Mouse (Mus musculus): ENCODE results near the gene Brsk2. TPM values are rescaled to one million over a fixed set of nuclear protein-coding genes. Genes with fewer than 3 reads are reported as not detected.

Gene Brsk2
- polyA plus RNA-seq, 1 experiment from 2014 or later: 7.8 TPM

GRCm38 (mm10) chr7:142001597-142002340 lies 52.2 kb downstream of the Brsk2 start:
- no peak overlapping the region for H3K4me3 ChIP-seq
- 87% methylated on average over 22 of the region's 22 CpGs for WGBS
- H3K27ac ChIP-seq (replicated peaks): no peak overlapping the region
- no peak for DNase-seq (ENCODE audit: low spot score)
- no peaks in the 10 kb centered on the region for H3K4me1 ChIP-seq
- no peaks in the 10 kb centered on the region for H3K9me3 ChIP-seq (replicated peaks)
- H3K36me3 ChIP-seq: peaks cover 98% of the 10 kb centered on the region
- no peaks in the 10 kb centered on the region for H3K27me3 ChIP-seq (ENCODE audit: low read depth, poor library complexity, severe bottlenecking)

GRCm38 (mm10) chr7:142016562-142016961 lies 67.0 kb downstream of the Brsk2 start:
- Histone ChIP-seq H3K27ac (replicated peaks) (no peak overlapping the region), H3K36me3 (peaks cover 43% of the 10 kb centered on the region), H3K9me3 (replicated peaks) (no peaks in the 10 kb centered on the region), H3K4me3 (no peak overlapping the region), H3K27me3 (ENCODE audit: low read depth, poor library complexity, severe bottlenecking) (no peaks in the 10 kb centered on the region), H3K4me1 (no peaks in the 10 kb centered on the region; the same call in 1 of the 2 replicates)
- WGBS: 79% methylated on average over 1 of the region's 1 CpGs
- no peak for DNase-seq (ENCODE audit: low spot score)

- WGBS: 57% methylated on average over 2 of the region's 2 CpGs
- Histone ChIP-seq H3K27ac (replicated peaks) (no peak overlapping the region), H3K9me3 (replicated peaks) (no peaks in the 10 kb centered on the region), H3K36me3 (peaks cover 17% of the 10 kb centered on the region), H3K4me3 (no peak overlapping the region), H3K4me1 (peaks cover 6% of the 10 kb centered on the region), H3K27me3 (ENCODE audit: low read depth, poor library complexity, severe bottlenecking) (no peaks in the 10 kb centered on the region)
- DNase-seq (ENCODE audit: low spot score): no peak
These were observed 70.1 kb downstream of the Brsk2 start for GRCm38 (mm10) chr7:142019699-142020098.

- Histone ChIP-seq H3K27ac (replicated peaks) (no peak overlapping the region), H3K4me3 (no peak overlapping the region), H3K36me3 (peaks cover 7% of the 10 kb centered on the region), H3K27me3 (ENCODE audit: low read depth, poor library complexity, severe bottlenecking) (no peaks in the 10 kb centered on the region), H3K4me1 (peaks cover 6% of the 10 kb centered on the region), H3K9me3 (replicated peaks) (no peaks in the 10 kb centered on the region)
- WGBS: 71% methylated on average over 3 of the region's 3 CpGs
- DNase-seq (ENCODE audit: low spot score): no peak
These were observed 71.3 kb downstream of the Brsk2 start for GRCm38 (mm10) chr7:142020827-142021226.

GRCm38 (mm10) chr7:142025196-142025595 lies 75.6 kb downstream of the Brsk2 start:
- no peak overlapping the region for H3K4me3 ChIP-seq
- no peak overlapping the region for H3K27ac ChIP-seq (replicated peaks)
- no peak for DNase-seq (ENCODE audit: low spot score)
- H3K9me3 ChIP-seq (replicated peaks): no peaks in the 10 kb centered on the region
- no peaks in the 10 kb centered on the region for H3K36me3 ChIP-seq
- H3K27me3 ChIP-seq (ENCODE audit: low read depth, poor library complexity, severe bottlenecking): no peaks in the 10 kb centered on the region
- 87% methylated on average over 2 of the region's 2 CpGs for WGBS
- H3K4me1 ChIP-seq: peaks cover 6% of the 10 kb centered on the region

- no peaks in the 10 kb centered on the region for H3K36me3 ChIP-seq
- H3K27me3 ChIP-seq (ENCODE audit: low read depth, poor library complexity, severe bottlenecking): no peaks in the 10 kb centered on the region
- 82% methylated on average over 4 of the region's 4 CpGs for WGBS
- no peak for DNase-seq (ENCODE audit: low spot score)
- H3K27ac ChIP-seq (replicated peaks): 0 out of 2 replicates have a peak overlapping the region, but pooled peaks have one; percentile 28
- H3K4me3 ChIP-seq: no peak overlapping the region
- no peaks in the 10 kb centered on the region for H3K9me3 ChIP-seq (replicated peaks)
- H3K4me1 ChIP-seq: peaks cover 6% of the 10 kb centered on the region
These were observed 76.4 kb downstream of the Brsk2 start for GRCm38 (mm10) chr7:142025926-142026325.

GRCm38 (mm10) chr7:142030073-142030472 lies 80.5 kb downstream of the Brsk2 start:
- no peak overlapping the region for H3K27ac ChIP-seq (replicated peaks)
- H3K36me3 ChIP-seq: no peaks in the 10 kb centered on the region
- no peak overlapping the region for H3K4me3 ChIP-seq
- no peaks in the 10 kb centered on the region for H3K9me3 ChIP-seq (replicated peaks)
- no peaks in the 10 kb centered on the region for H3K27me3 ChIP-seq (ENCODE audit: low read depth, poor library complexity, severe bottlenecking)
- H3K4me1 ChIP-seq: 0 out of 2 replicates have a peak, but pooled peaks cover 2% of the 10 kb centered on the region
- no peak for DNase-seq (ENCODE audit: low spot score)

- no peaks in the 10 kb centered on the region for H3K9me3 ChIP-seq (replicated peaks)
- no peaks in the 10 kb centered on the region for H3K36me3 ChIP-seq
- no peaks in the 10 kb centered on the region for H3K27me3 ChIP-seq (ENCODE audit: low read depth, poor library complexity, severe bottlenecking)
- H3K4me1 ChIP-seq: 0 out of 2 replicates have a peak, but pooled peaks cover 5% of the 10 kb centered on the region
- DNase-seq (ENCODE audit: low spot score): no peak
- H3K27ac ChIP-seq (replicated peaks): no peak overlapping the region
- H3K4me3 ChIP-seq: no peak overlapping the region
- 92% methylated on average over 2 of the region's 2 CpGs for WGBS
These were observed 84.6 kb downstream of the Brsk2 start for GRCm38 (mm10) chr7:142034198-142034597.

- Histone ChIP-seq H3K27me3 (ENCODE audit: low read depth, poor library complexity, severe bottlenecking) (no peaks in the 10 kb centered on the region), H3K27ac (replicated peaks) (no peak overlapping the region), H3K4me3 (no peak overlapping the region), H3K9me3 (replicated peaks) (no peaks in the 10 kb centered on the region), H3K36me3 (no peaks in the 10 kb centered on the region), H3K4me1 (0 out of 2 replicates have a peak, but pooled peaks cover 5% of the 10 kb centered on the region)
- WGBS: 90% methylated on average over 2 of the region's 2 CpGs
- no peak for DNase-seq (ENCODE audit: low spot score)
These were observed 85.7 kb downstream of the Brsk2 start for GRCm38 (mm10) chr7:142035048-142035811.

- 80% methylated on average over 4 of the region's 4 CpGs for WGBS
- DNase-seq (ENCODE audit: low spot score): peak; percentile 37
- Histone ChIP-seq H3K4me1 (0 out of 2 replicates have a peak, but pooled peaks cover 5% of the 10 kb centered on the region), H3K27me3 (ENCODE audit: low read depth, poor library complexity, severe bottlenecking) (no peaks in the 10 kb centered on the region), H3K4me3 (no peak overlapping the region), H3K36me3 (no peaks in the 10 kb centered on the region), H3K9me3 (replicated peaks) (no peaks in the 10 kb centered on the region), H3K27ac (replicated peaks) (no peak overlapping the region)
These were observed 88.1 kb downstream of the Brsk2 start for GRCm38 (mm10) chr7:142037553-142038170.

GRCm38 (mm10) chr7:142040756-142041155 lies 91.2 kb downstream of the Brsk2 start:
- Histone ChIP-seq H3K4me1 (peaks cover 11% of the 10 kb centered on the region), H3K4me3 (no peak overlapping the region), H3K27ac (replicated peaks) (no peak overlapping the region), H3K27me3 (ENCODE audit: low read depth, poor library complexity, severe bottlenecking) (no peaks in the 10 kb centered on the region), H3K36me3 (no peaks in the 10 kb centered on the region), H3K9me3 (replicated peaks) (no peaks in the 10 kb centered on the region)
- WGBS: 92% methylated on average over 3 of the region's 3 CpGs
- DNase-seq (ENCODE audit: low spot score): no peak

GRCm38 (mm10) chr7:142045344-142045743 lies 95.8 kb downstream of the Brsk2 start:
- WGBS: 36% methylated on average over 2 of the region's 2 CpGs

More at GRCm38 (mm10) chr7:142045344-142045743, 95.8 kb downstream of the Brsk2 start:
- Histone ChIP-seq H3K27ac (replicated peaks) (no peak overlapping the region), H3K36me3 (peaks cover 20% of the 10 kb centered on the region), H3K4me3 (no peak overlapping the region), H3K9me3 (replicated peaks) (no peaks in the 10 kb centered on the region), H3K4me1 (peaks cover 15% of the 10 kb centered on the region), H3K27me3 (ENCODE audit: low read depth, poor library complexity, severe bottlenecking) (no peaks in the 10 kb centered on the region)
- no peak for DNase-seq (ENCODE audit: low spot score)
